Mouse (Mus musculus) adrenal gland (tissue): ENCODE data around the gene Olfr389.

Experiments used
- intact Hi-C: fragments of 180-260 bp; cut with DNase I; formaldehyde crosslinking; loops from one replicate; pipeline ENCODE4 v1.15.1; 2025
- long read RNA-seq, 2 experiments: library from polyadenylated mRNA; unstranded; transcript quantifications; one replicate each; pipeline ENCODE4 v2.0.0; 2020; ENCODE audit warnings: borderline replicate concordance in 1 of 2; ENCODE audit not compliant: insufficient replicate concordance in 1 of 2

Olfr389 gene
- long read RNA-seq, experiment 1, result 0 reads
- long read RNA-seq, experiment 2, result 0 reads

DNA sequence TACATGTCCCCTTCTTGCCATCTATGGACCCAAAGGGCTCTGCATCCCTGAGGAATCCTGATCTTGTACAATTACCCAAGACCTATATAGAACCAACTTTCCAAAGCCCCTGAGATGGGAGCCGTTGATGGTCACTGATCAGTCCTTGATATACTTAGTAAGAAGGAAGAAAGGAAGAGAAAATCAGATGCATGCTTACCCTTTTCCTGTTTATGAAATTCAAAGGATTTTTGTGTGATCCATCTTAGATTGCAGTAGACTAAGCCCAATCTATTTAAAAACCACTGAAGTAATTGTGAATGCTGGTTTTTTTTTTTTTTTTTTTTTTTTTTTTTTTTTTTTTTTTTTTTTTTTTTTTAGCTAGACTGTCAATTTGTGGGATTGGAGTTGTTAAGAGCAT, at the start of gene Olfr389:
Gene Olfr389, minus strand, starts transcription at position 101 of the 400 bp plus-strand sequence.
- intact Hi-C loops, result no loop called here

DNA sequence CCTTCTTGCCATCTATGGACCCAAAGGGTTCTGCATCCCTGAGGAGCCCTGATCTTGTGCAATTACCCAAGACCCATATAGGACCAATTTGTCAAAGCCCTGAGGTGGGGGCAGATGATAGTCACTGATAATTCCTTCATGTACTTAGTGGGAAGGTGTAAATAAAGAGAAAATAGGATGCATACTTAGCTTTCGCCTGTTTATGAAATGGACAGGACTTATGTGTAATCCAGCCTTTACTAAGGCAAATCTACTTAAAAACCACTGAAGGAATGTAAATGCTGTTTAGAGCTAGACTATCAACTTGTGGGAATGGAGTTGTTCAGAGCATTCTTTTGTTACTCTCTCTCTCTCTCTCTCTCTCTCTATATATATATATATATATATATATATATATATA, 36.4 kb upstream of the Olfr389 start, which contains the start of gene Olfr392:
Gene Olfr392, minus strand, starts transcription at position 101 of the 400 bp plus-strand sequence.
- intact Hi-C loops, result no loop called here

DNA sequence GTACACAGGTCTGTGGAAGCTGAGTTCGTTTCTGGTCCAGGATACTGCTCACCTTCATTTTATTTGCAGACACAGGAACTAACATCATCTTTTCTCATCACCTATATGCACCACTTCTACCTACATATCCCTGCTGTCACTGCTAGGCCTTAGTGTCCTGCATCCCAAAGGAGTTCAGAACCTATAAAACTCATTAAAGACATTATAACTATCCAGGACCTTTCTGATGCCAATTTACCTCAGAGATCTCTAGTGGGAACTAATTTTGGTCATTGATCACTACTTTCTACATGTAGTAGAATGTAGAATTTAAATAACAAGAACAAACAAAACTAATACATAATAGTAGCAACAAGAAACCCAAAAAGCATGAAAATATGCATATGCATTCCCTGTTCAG, 22.4 kb upstream of the Olfr389 start, which contains the start of gene Olfr391-ps:
Gene Olfr391-ps, minus strand, starts transcription at position 101 of the 400 bp plus-strand sequence.
- intact Hi-C loops, result no loop called here

DNA sequence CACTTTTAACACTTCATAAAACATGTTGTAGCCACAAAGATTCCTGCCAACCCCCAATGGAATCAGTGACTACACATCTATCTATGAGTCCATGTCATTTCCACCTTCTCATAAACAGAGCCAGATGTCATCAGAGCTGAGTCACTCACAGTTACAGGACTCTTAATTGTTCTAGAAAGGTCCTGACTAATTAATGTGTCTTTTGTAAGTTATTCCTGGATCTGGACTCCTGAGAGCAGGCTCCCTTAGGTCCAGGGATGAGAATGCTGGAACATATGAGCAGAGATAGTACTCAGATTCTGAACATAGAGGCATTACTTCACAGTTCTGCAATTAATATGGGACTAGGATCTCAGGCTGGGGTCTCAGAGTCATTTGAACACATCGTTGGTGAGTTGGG, 2.2 kb upstream of the Olfr389 start, which contains the start of gene Olfr390:
Gene Olfr390, plus strand, starts transcription at position 301 of the 400 bp plus-strand sequence.
- intact Hi-C loops, result no loop called here

DNA sequence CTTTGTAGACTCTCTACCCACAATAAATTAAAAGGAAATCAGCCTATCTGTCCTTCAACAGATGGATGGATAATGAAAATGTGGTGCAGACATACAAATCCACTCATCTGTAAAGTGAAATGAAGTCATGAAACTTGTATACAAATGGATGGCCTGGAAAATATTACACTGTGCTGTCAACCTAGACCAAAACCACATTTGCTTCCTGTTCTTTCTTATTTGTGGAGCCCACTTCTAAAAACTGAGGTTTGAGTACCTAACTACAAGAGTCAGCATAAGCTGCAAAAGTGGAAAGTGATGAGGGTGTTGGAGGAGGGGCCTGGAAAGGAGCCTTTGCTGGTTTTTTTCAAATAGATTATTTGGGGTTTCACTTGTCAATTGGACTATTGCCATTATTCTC, 21.4 kb downstream of the Olfr389 start:
- intact Hi-C loops, result no loop called here
